Mouse (Mus musculus): ENCODE measurements around the gene Gpbar1.

- TF ChIP-seq ZNF384 (IDR thresholded peaks at IDR 0.05; ENCODE audit: low read depth, low read length): no peak
- TF ChIP-seq HCFC1 (IDR thresholded peaks at IDR 0.05; ENCODE audit: borderline replicate concordance, insufficient read depth, low read length): no peak
- TF ChIP-seq CHD2 (IDR thresholded peaks at IDR 0.05; ENCODE audit: low read depth, low read length): no peak
Observed at GRCm38 (mm10) chr1:74278538-74278937, at the start of gene Gpbar1.

Measured in ES-E14 (cell line).